Mouse (Mus musculus) kidney, postnatal 0 days (tissue): ENCODE data around the gene H2-D1. TPM values are rescaled to one million over a fixed set of nuclear protein-coding genes. Genes with fewer than 3 reads are reported as not detected.
A peak's percentile ranks its signal among the peaks of the same experiment; 100 is the strongest.

Experiments
- ATAC-seq: fragments of 200-750 bp; cut with Nextera tagmentation; replicated peaks from 2 replicates; pipeline ENCODE4 v1.8.0; 2017; ENCODE audit warnings: low read depth, moderate number of reproducible peaks, moderate TSS enrichment, moderate library complexity; ENCODE audit not compliant: low FRiP score
- DNase-seq: peaks from one replicate; pipeline ENCODE4 v3.0.0-alpha.2; 2016; ENCODE audit warnings: low spot score
- H3K27ac ChIP-seq: fragments of 300-500 bp; sonication (generic); 2 replicates; pipeline ENCODE4 v1.5.1; 2014; ENCODE audit warnings: mild to moderate bottlenecking
- H3K27me3 ChIP-seq: fragments of 300-500 bp; sonication (generic); 2 replicates; pipeline ENCODE4 v1.6.1; 2014; ENCODE audit warnings: low read length, mixed read lengths; ENCODE audit not compliant: insufficient read depth
- H3K36me3 ChIP-seq: fragments of 300-500 bp; sonication (generic); 2 replicates; pipeline ENCODE4 v1.6.1; 2014; ENCODE audit warnings: low read length, mixed read lengths; ENCODE audit not compliant: insufficient read depth
- H3K4me1 ChIP-seq: fragments of 300-500 bp; sonication (generic); replicated peaks from 2 replicates; pipeline ENCODE4 v1.6.1; 2014; ENCODE audit warnings: antibody characterized with exemption, low read length, mixed read lengths; ENCODE audit not compliant: insufficient read depth
- H3K4me2 ChIP-seq: fragments of 300-500 bp; sonication (generic); 2 replicates; pipeline ENCODE4 v1.6.1; 2014; ENCODE audit warnings: mild to moderate bottlenecking, low read length, moderate library complexity, mixed read lengths
- H3K4me3 ChIP-seq: fragments of 300-500 bp; sonication (generic); replicated peaks from 2 replicates; pipeline ENCODE4 v1.5.1; 2014; ENCODE audit warnings: low read depth, low read length
- H3K9ac ChIP-seq: fragments of 300-500 bp; sonication (generic); 2 replicates; pipeline ENCODE4 v1.6.1; 2014; ENCODE audit warnings: low read depth, low read length
- H3K9me3 ChIP-seq: fragments of 300-500 bp; sonication (generic); replicated peaks from 2 replicates; pipeline ENCODE4 v1.6.1; 2016; ENCODE audit warnings: low read length, inconsistent platforms, mixed read lengths
- CTCF ChIP-seq: IDR thresholded peaks from 2 replicates; pipeline ENCODE4 v1.5.1; 2016; ENCODE audit warnings: antibody characterized with exemption, low read depth, mild to moderate bottlenecking, moderate library complexity
- WGBS: fragments of 180-500 bp; shearing (Covaris S2); extraction: QIAGEN DNeasy Blood & Tissue Kit; methylation state at CpG from one replicate; pipeline ENCODE4 v1.1.7; 2014; 5-methylcytosine and 5-hydroxymethylcytosine counted together
- polyA plus RNA-seq: library from polyadenylated mRNA; unstranded; fragments of >200 nt; fragmentation: Nextera tagmentation; extraction: Ambion mirVana; gene quantifications from 2 replicates; pipeline ENCODE4 v1.2.1, GENCODE M21; 2015

H2-D1 gene
- polyA plus RNA-seq, 1 experiment from 2014 or later: 111 TPM

DNA sequence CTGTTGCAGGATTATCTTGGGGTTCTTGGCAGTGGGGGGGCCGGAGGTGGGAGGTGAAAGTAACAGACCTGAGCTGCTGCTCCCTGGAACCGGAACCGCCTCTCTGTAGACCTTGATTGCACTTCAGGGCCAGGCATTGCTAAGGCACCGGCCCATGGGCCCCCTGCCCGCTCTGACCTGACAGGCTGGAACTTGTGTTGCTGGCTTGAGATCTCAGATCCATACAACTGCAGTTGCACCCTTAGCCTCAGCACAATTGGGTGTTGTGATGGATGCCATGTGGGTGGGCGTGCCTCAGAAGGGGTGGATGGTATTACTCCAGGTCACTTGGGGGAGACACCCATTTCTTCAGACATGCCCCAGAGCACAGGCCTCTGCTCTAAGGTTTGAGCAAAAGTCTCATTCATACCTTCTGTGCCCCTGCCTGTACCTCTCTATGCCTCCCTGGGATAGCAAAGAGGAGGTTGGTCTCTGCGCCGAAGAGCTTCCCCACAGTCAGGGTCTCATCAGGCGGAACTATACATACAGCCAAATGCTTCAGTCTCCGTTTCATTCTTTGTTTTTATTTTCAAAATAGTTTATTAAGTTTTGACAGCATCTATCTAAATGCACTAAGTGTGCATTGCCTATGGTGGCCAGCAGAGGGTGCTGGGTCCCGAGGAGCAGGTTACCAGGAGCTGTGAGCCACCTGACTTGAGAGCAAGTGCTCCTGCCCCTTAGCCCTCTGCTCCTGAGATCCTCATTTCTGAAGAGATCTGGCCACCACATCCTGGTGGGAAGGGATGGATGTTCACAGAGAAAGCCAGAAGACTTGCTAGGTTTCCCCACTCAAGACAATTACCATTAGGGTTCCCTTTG is 8.1 kb upstream of the H2-D1 start:
- TF ChIP-seq CTCF: peak; percentile 81
- H3K4me3 ChIP-seq: no peak overlapping the region
- DNase-seq (peak; percentile 74), ATAC-seq (peak; percentile 23; the same call in 1 of the 2 replicates)
- H3K4me2 ChIP-seq: no peak overlapping the region
- no peaks in the 10 kb centered on the region for H3K9me3 ChIP-seq
- peaks cover 43% of the 10 kb centered on the region for H3K36me3 ChIP-seq
- no peaks in the 10 kb centered on the region for H3K4me1 ChIP-seq
- H3K9ac ChIP-seq: no peak overlapping the region
- no peaks in the 10 kb centered on the region for H3K27me3 ChIP-seq
- H3K27ac ChIP-seq: no peak overlapping the region
- 48% methylated on average over 11 of the region's 11 CpGs for WGBS

DNA sequence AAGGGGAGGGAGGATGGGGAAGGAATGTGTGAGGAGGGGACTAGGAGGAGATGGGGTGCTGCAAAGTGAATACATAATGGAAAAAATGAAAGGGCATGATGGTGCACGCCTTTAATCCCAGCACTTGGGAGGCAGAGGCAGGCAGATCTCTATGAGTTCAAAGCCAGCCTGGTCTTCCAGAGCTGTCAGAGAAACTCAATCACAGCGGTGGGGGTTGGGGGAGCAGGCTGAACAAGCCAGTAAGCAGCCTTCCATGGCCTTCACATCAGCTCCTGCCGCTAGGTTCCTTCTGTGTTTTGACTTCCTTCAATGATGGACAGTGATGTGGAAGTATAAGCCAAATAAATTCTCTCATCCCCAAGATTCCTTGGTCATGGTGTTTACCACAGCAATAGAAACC is 7.2 kb upstream of the H2-D1 start:
- no peaks in the 10 kb centered on the region for H3K4me1 ChIP-seq
- no peak overlapping the region for H3K4me3 ChIP-seq
- H3K27ac ChIP-seq: no peak overlapping the region
- no peak for TF ChIP-seq CTCF
- no peak for ATAC-seq
- peaks cover 34% of the 10 kb centered on the region for H3K36me3 ChIP-seq
- no peak overlapping the region for H3K4me2 ChIP-seq
- no peaks in the 10 kb centered on the region for H3K27me3 ChIP-seq
- DNase-seq: no peak
- 77% methylated on average over 3 of the region's 3 CpGs for WGBS
- H3K9ac ChIP-seq: no peak overlapping the region
- H3K9me3 ChIP-seq: no peaks in the 10 kb centered on the region

DNA sequence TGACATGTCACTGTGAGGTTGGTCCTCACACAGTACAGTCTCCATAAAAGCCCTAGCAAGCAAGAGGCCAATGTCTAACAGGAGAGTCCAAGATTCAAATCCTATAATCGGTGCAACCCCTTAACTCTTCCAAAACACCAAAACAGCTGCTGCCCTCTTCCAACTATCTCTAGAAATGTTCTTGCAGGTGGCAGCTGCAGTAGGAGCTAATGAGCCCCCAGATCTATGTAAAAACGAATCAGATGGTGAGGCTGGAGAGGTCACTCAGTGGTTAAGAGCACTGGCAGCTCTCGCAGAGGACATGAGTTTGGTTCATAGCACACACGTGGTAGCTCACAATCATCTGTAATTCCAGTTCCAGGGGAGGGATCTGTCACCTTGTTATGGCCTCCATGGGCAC is 6.8 kb upstream of the H2-D1 start:
- Histone ChIP-seq H3K27me3 (no peaks in the 10 kb centered on the region), H3K4me2 (no peak overlapping the region), H3K9me3 (no peaks in the 10 kb centered on the region), H3K27ac (no peak overlapping the region), H3K36me3 (peaks cover 30% of the 10 kb centered on the region), H3K9ac (no peak overlapping the region), H3K4me3 (no peak overlapping the region), H3K4me1 (no peaks in the 10 kb centered on the region)
- no peak for TF ChIP-seq CTCF
- 46% methylated on average over 4 of the region's 4 CpGs for WGBS
- DNase-seq (no peak), ATAC-seq (no peak)

DNA sequence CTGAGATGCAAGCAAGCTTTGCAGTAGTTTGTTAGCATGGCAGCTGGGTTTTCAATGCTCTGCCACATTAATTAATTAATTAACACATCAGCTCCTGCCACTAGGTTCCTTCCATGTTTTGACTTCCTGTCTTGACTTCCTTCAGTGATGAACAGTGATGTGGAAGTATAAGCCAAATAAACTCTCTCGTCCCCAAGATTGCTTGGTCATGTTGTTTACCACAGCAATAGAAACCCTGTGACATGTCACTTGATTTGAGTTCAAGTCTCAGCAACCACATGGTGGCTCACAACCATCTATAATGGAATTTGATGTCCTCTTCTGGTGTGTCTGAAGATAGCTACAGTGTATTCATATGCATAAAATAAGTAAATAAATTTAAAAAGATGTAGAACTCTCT is 5.2 kb upstream of the H2-D1 start:
- no peak overlapping the region for H3K4me3 ChIP-seq
- H3K9ac ChIP-seq: no peak overlapping the region
- DNase-seq (no peak), ATAC-seq (no peak)
- H3K4me2 ChIP-seq: 0 out of 2 replicates have a peak overlapping the region, but pooled peaks have one; percentile 54
- H3K27me3 ChIP-seq: no peaks in the 10 kb centered on the region
- no peaks in the 10 kb centered on the region for H3K4me1 ChIP-seq
- H3K9me3 ChIP-seq: no peaks in the 10 kb centered on the region
- peaks cover 17% of the 10 kb centered on the region for H3K36me3 ChIP-seq
- no peak overlapping the region for H3K27ac ChIP-seq
- TF ChIP-seq CTCF: no peak
- WGBS: 51% methylated on average over 1 of the region's 1 CpGs

DNA sequence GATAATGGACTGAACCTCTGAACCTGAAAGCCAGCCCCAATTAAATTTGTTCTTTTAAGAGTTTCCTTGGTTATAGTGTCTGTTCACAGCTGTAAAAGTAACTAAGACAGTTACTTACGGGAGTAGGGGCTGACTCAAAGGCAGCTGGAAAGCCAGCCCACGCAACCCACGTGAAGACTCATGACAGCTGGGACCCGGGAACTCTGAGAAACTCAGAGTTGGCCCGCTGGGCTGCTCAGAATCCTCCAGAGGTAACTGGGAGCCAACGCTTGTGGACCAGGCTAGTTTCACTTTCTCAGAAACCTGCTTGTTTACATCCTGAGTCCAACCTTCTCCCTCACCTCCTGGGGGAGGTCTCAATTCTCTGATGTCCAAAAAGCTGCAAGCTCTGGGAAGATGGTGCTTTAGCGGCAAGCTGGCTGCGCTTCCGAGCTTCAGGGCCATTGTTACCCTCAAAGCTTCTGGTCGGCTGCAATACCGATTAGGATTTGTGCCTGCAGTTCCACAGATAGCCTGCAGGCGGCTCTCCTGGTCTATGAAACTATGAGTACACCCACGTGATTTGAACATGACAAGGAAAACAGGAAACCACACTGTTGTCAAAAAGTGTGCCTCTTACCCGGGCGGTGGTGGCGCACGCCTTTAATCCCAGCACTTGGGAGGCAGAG is 4.6 kb upstream of the H2-D1 start:
- no peaks in the 10 kb centered on the region for H3K4me1 ChIP-seq
- no peaks in the 10 kb centered on the region for H3K9me3 ChIP-seq
- H3K27me3 ChIP-seq: no peaks in the 10 kb centered on the region
- peak overlapping the region; percentile 10; the same call in 1 of the 2 replicates for H3K4me3 ChIP-seq
- no peak overlapping the region for H3K9ac ChIP-seq
- peak; percentile 83 for TF ChIP-seq CTCF
- 0 out of 2 replicates have a peak, but pooled peaks have one; percentile 13 for ATAC-seq
- H3K4me2 ChIP-seq: peak overlapping the region; percentile 54
- peaks cover 11% of the 10 kb centered on the region for H3K36me3 ChIP-seq
- DNase-seq: peak; percentile 94
- H3K27ac ChIP-seq: no peak overlapping the region
- 11% methylated on average over 17 of the region's 17 CpGs for WGBS
